Mouse (Mus musculus): ENCODE data around the gene St8sia2. TPM values are rescaled to one million over a fixed set of nuclear protein-coding genes. Genes with fewer than 3 reads are reported as not detected.

St8sia2 gene
- polyA plus RNA-seq (2015; fragmentation: Nextera tagmentation; extraction: Ambion mirVana), result 5.7 and 5.8 TPM in 2 replicates

- no peaks in the 10 kb centered on the region for H3K36me3 ChIP-seq (ENCODE audit: control insufficient read depth, insufficient read depth, low read length)
- H3K27ac ChIP-seq (ENCODE audit: low read length), result peak within 1 kb of the TSS; percentile 74
- WGBS, result under 1% methylated on average over 39 of the region's 42 CpGs
- H3K27me3 ChIP-seq (ENCODE audit: control insufficient read depth, insufficient read depth, low read length), result peaks cover 3% of the 10 kb centered on the region; the same call in 1 of the 2 replicates
- H3K9me3 ChIP-seq (replicated peaks; ENCODE audit: control insufficient read depth, low read length), result no peaks in the 10 kb centered on the region
- H3K4me2 ChIP-seq (ENCODE audit: low read depth, low read length), result peak within 1 kb of the TSS; percentile 96
- no peaks in the 10 kb centered on the region for H3K4me1 ChIP-seq (ENCODE audit: control insufficient read depth, insufficient read depth, low read length)
- peak within 1 kb of the TSS; percentile 77 for H3K4me3 ChIP-seq (replicated peaks; ENCODE audit: low read length)
- ATAC-seq (ENCODE audit: insufficient read depth, low FRiP score), result peak; percentile 92
- peak within 1 kb of the TSS; percentile 81 for H3K9ac ChIP-seq (ENCODE audit: low read length)
Observed at GRCm38 (mm10) chr7:74013601-74014175, at the start of gene St8sia2. TSS of gene St8sia2 (minus strand) at chr7:74013690.

- Histone ChIP-seq H3K4me2 (ENCODE audit: low read depth, low read length) (no peak overlapping the region), H3K9me3 (replicated peaks; ENCODE audit: control insufficient read depth, low read length) (no peaks in the 10 kb centered on the region), H3K36me3 (ENCODE audit: control insufficient read depth, insufficient read depth, low read length) (no peaks in the 10 kb centered on the region), H3K4me1 (ENCODE audit: control insufficient read depth, insufficient read depth, low read length) (peaks cover 4% of the 10 kb centered on the region; the same call in 1 of the 2 replicates), H3K4me3 (replicated peaks; ENCODE audit: low read length) (no peak overlapping the region), H3K27me3 (ENCODE audit: control insufficient read depth, insufficient read depth, low read length) (no peaks in the 10 kb centered on the region), H3K27ac (ENCODE audit: low read length) (no peak overlapping the region), H3K9ac (ENCODE audit: low read length) (no peak overlapping the region)
- 76% methylated on average over 6 of the region's 6 CpGs for whole genome bisulfite sequencing
- ATAC-seq (ENCODE audit: insufficient read depth, low FRiP score), result no peak
Observed at GRCm38 (mm10) chr7:74061076-74061475, 47.6 kb upstream of the St8sia2 start.

GRCm38 (mm10) chr7:74060306-74060946 lies 46.9 kb upstream of the St8sia2 start:
- H3K4me3 ChIP-seq (replicated peaks; ENCODE audit: low read length), result no peak overlapping the region
- WGBS, result 88% methylated on average over 3 of the region's 3 CpGs
- H3K27ac ChIP-seq (ENCODE audit: low read length), result no peak overlapping the region
- no peak for ATAC-seq (ENCODE audit: insufficient read depth, low FRiP score)
- no peaks in the 10 kb centered on the region for H3K9me3 ChIP-seq (replicated peaks; ENCODE audit: control insufficient read depth, low read length)
- H3K4me2 ChIP-seq (ENCODE audit: low read depth, low read length), result no peak overlapping the region
- no peaks in the 10 kb centered on the region for H3K27me3 ChIP-seq (ENCODE audit: control insufficient read depth, insufficient read depth, low read length)
- no peak overlapping the region for H3K9ac ChIP-seq (ENCODE audit: low read length)
- H3K36me3 ChIP-seq (ENCODE audit: control insufficient read depth, insufficient read depth, low read length), result no peaks in the 10 kb centered on the region
- peaks cover 4% of the 10 kb centered on the region; the same call in 1 of the 2 replicates for H3K4me1 ChIP-seq (ENCODE audit: control insufficient read depth, insufficient read depth, low read length)

GRCm38 (mm10) chr7:74059684-74060083 lies 46.2 kb upstream of the St8sia2 start:
- Histone ChIP-seq H3K36me3 (ENCODE audit: control insufficient read depth, insufficient read depth, low read length) (no peaks in the 10 kb centered on the region), H3K9me3 (replicated peaks; ENCODE audit: control insufficient read depth, low read length) (no peaks in the 10 kb centered on the region), H3K27me3 (ENCODE audit: control insufficient read depth, insufficient read depth, low read length) (no peaks in the 10 kb centered on the region), H3K27ac (ENCODE audit: low read length) (no peak overlapping the region), H3K4me2 (ENCODE audit: low read depth, low read length) (no peak overlapping the region), H3K4me1 (ENCODE audit: control insufficient read depth, insufficient read depth, low read length) (no peaks in the 10 kb centered on the region), H3K9ac (ENCODE audit: low read length) (no peak overlapping the region), H3K4me3 (replicated peaks; ENCODE audit: low read length) (no peak overlapping the region)
- no peak for ATAC-seq (ENCODE audit: insufficient read depth, low FRiP score)
- 82% methylated on average over 3 of the region's 3 CpGs for WGBS

GRCm38 (mm10) chr7:74055753-74056152 lies 42.3 kb upstream of the St8sia2 start:
- H3K9me3 ChIP-seq (replicated peaks; ENCODE audit: control insufficient read depth, low read length), result no peaks in the 10 kb centered on the region
- H3K4me1 ChIP-seq (ENCODE audit: control insufficient read depth, insufficient read depth, low read length), result no peaks in the 10 kb centered on the region
- H3K27ac ChIP-seq (ENCODE audit: low read length), result no peak overlapping the region
- ATAC-seq (ENCODE audit: insufficient read depth, low FRiP score), result no peak
- 91% methylated on average over 3 of the region's 3 CpGs for WGBS
- no peak overlapping the region for H3K9ac ChIP-seq (ENCODE audit: low read length)
- no peaks in the 10 kb centered on the region for H3K27me3 ChIP-seq (ENCODE audit: control insufficient read depth, insufficient read depth, low read length)
- no peak overlapping the region for H3K4me3 ChIP-seq (replicated peaks; ENCODE audit: low read length)
- H3K36me3 ChIP-seq (ENCODE audit: control insufficient read depth, insufficient read depth, low read length), result no peaks in the 10 kb centered on the region
- H3K4me2 ChIP-seq (ENCODE audit: low read depth, low read length), result no peak overlapping the region

- H3K4me2 ChIP-seq (ENCODE audit: low read depth, low read length), result no peak overlapping the region
- no peaks in the 10 kb centered on the region for H3K27me3 ChIP-seq (ENCODE audit: control insufficient read depth, insufficient read depth, low read length)
- H3K4me1 ChIP-seq (ENCODE audit: control insufficient read depth, insufficient read depth, low read length), result 0 out of 2 replicates have a peak, but pooled peaks cover 4% of the 10 kb centered on the region
- H3K27ac ChIP-seq (ENCODE audit: low read length), result no peak overlapping the region
- no peaks in the 10 kb centered on the region for H3K9me3 ChIP-seq (replicated peaks; ENCODE audit: control insufficient read depth, low read length)
- 63% methylated on average over 2 of the region's 2 CpGs for WGBS
- no peak for ATAC-seq (ENCODE audit: insufficient read depth, low FRiP score)
- no peaks in the 10 kb centered on the region for H3K36me3 ChIP-seq (ENCODE audit: control insufficient read depth, insufficient read depth, low read length)
- H3K9ac ChIP-seq (ENCODE audit: low read length), result no peak overlapping the region
- H3K4me3 ChIP-seq (replicated peaks; ENCODE audit: low read length), result no peak overlapping the region
Observed at GRCm38 (mm10) chr7:74047591-74047990, 34.1 kb upstream of the St8sia2 start.

- H3K27ac ChIP-seq (ENCODE audit: low read length), result no peak overlapping the region
- H3K4me1 ChIP-seq (ENCODE audit: control insufficient read depth, insufficient read depth, low read length), result 0 out of 2 replicates have a peak, but pooled peaks cover 4% of the 10 kb centered on the region
- no peaks in the 10 kb centered on the region for H3K9me3 ChIP-seq (replicated peaks; ENCODE audit: control insufficient read depth, low read length)
- H3K4me3 ChIP-seq (replicated peaks; ENCODE audit: low read length), result no peak overlapping the region
- H3K4me2 ChIP-seq (ENCODE audit: low read depth, low read length), result no peak overlapping the region
- ATAC-seq (ENCODE audit: insufficient read depth, low FRiP score), result no peak
- WGBS, result 86% methylated on average over 8 of the region's 8 CpGs
- H3K9ac ChIP-seq (ENCODE audit: low read length), result no peak overlapping the region
- no peaks in the 10 kb centered on the region for H3K27me3 ChIP-seq (ENCODE audit: control insufficient read depth, insufficient read depth, low read length)
- no peaks in the 10 kb centered on the region for H3K36me3 ChIP-seq (ENCODE audit: control insufficient read depth, insufficient read depth, low read length)
Observed at GRCm38 (mm10) chr7:74045166-74045957, 31.9 kb upstream of the St8sia2 start.

- Histone ChIP-seq H3K4me1 (ENCODE audit: control insufficient read depth, insufficient read depth, low read length) (0 out of 2 replicates have a peak, but pooled peaks cover 4% of the 10 kb centered on the region), H3K36me3 (ENCODE audit: control insufficient read depth, insufficient read depth, low read length) (no peaks in the 10 kb centered on the region), H3K9me3 (replicated peaks; ENCODE audit: control insufficient read depth, low read length) (no peaks in the 10 kb centered on the region), H3K4me3 (replicated peaks; ENCODE audit: low read length) (no peak overlapping the region), H3K27me3 (ENCODE audit: control insufficient read depth, insufficient read depth, low read length) (no peaks in the 10 kb centered on the region), H3K27ac (ENCODE audit: low read length) (no peak overlapping the region), H3K4me2 (ENCODE audit: low read depth, low read length) (no peak overlapping the region), H3K9ac (ENCODE audit: low read length) (no peak overlapping the region)
- no peak for ATAC-seq (ENCODE audit: insufficient read depth, low FRiP score)
- WGBS, result 44% methylated on average over 13 of the region's 13 CpGs
Observed at GRCm38 (mm10) chr7:74043562-74044138, 30.2 kb upstream of the St8sia2 start.

- ATAC-seq (ENCODE audit: insufficient read depth, low FRiP score), result no peak
- Histone ChIP-seq H3K27ac (ENCODE audit: low read length) (no peak overlapping the region), H3K9ac (ENCODE audit: low read length) (no peak overlapping the region), H3K9me3 (replicated peaks; ENCODE audit: control insufficient read depth, low read length) (no peaks in the 10 kb centered on the region), H3K4me3 (replicated peaks; ENCODE audit: low read length) (no peak overlapping the region), H3K4me2 (ENCODE audit: low read depth, low read length) (no peak overlapping the region), H3K4me1 (ENCODE audit: control insufficient read depth, insufficient read depth, low read length) (no peaks in the 10 kb centered on the region), H3K27me3 (ENCODE audit: control insufficient read depth, insufficient read depth, low read length) (no peaks in the 10 kb centered on the region), H3K36me3 (ENCODE audit: control insufficient read depth, insufficient read depth, low read length) (no peaks in the 10 kb centered on the region)
- 23% methylated on average over 5 of the region's 5 CpGs for WGBS
Observed at GRCm38 (mm10) chr7:74025007-74025406, 11.5 kb upstream of the St8sia2 start.
